Comparison of ENCODE assay signal across 9 mouse cellular contexts in genomic region chr5:35948225-35948975, GRCm38 (mm10). TPM values are rescaled to one million over a fixed set of nuclear protein-coding genes. Genes with fewer than 3 reads are reported as not detected.
DNase-seq lines count a peak whose midpoint lies in the region; ATAC-seq and TF ChIP-seq lines count a peak whose summit lies in the region.
"Had no signal": no experiment of that assay in that cellular context is flagged by ENCODE, and none has a peak within 500 bp of the region (broad histone marks: within the 10 kb centered on the region; RNA-seq: fewer than 3 reads in every experiment).

No protein-coding gene starts in this region.

- no peaks in the 10 kb centered on the region for H3K9me3 ChIP-seq in midbrain, embryonic 16.5 days (replicated peaks; ENCODE audit: control insufficient read depth, low read length, poor library complexity, severe bottlenecking)
- H3K9me3 ChIP-seq in midbrain, embryonic 11.5 days (ENCODE audit: control insufficient read depth, low read length), result no peaks in the 10 kb centered on the region
- H3K9me3 ChIP-seq in embryonic facial prominence, embryonic 15.5 days (replicated peaks), result no peaks in the 10 kb centered on the region
- H3K9me3 ChIP-seq: hindbrain, embryonic 15.5 days; liver, embryonic 15.5 days had no signal

- no peak overlapping the region for H3K4me3 ChIP-seq in midbrain, embryonic 16.5 days (ENCODE audit: low read depth, low read length)
- H3K4me3 ChIP-seq in midbrain, embryonic 11.5 days (ENCODE audit: low read depth, low read length), result no peak overlapping the region
- no peak overlapping the region for H3K4me3 ChIP-seq in embryonic facial prominence, embryonic 15.5 days (replicated peaks)
- H3K4me3 ChIP-seq in kidney, adult 2 months (ENCODE audit: insufficient read depth, low read depth, low read length), result no peak overlapping the region
- H3K4me3 ChIP-seq: hindbrain, embryonic 15.5 days; liver, embryonic 15.5 days had no signal

- DNase-seq in midbrain, embryonic 11.5 days (ENCODE audit: low spot score, missing footprints), result no peak
- DNase-seq in kidney, adult 2 months, result peak; percentile 60
- peak; percentile 27 for DNase-seq in testis, postnatal 14 days (ENCODE audit: low spot score)
- no peak for DNase-seq in yolk sac, embryonic 10.5 days (ENCODE audit: low spot score)
- no peak for DNase-seq in thymus, postnatal 36 days

- H3K9ac ChIP-seq in midbrain, embryonic 16.5 days (ENCODE audit: low read depth, low read length), result no peak overlapping the region
- no peak overlapping the region for H3K9ac ChIP-seq in midbrain, embryonic 11.5 days (ENCODE audit: low read length)
- H3K9ac ChIP-seq in embryonic facial prominence, embryonic 15.5 days, result no peak overlapping the region
- H3K9ac ChIP-seq: hindbrain, embryonic 15.5 days; liver, embryonic 15.5 days had no signal

- TF ChIP-seq POLR2A in kidney, adult 2 months (IDR thresholded peaks at IDR 0.05; ENCODE audit: low read depth, low read length), result no peak

- ATAC-seq in midbrain, embryonic 16.5 days, result 0 out of 2 replicates have a peak, but pooled peaks have one; percentile 39
- no peak for ATAC-seq in midbrain, embryonic 11.5 days (ENCODE audit: low FRiP score)
- ATAC-seq in embryonic facial prominence, embryonic 15.5 days (ENCODE audit: insufficient number of reproducible peaks, low FRiP score, low TSS enrichment, low read depth), result 0 out of 2 replicates have a peak, but pooled peaks have one; percentile 46

- no peaks in the 10 kb centered on the region for H3K4me1 ChIP-seq in midbrain, embryonic 16.5 days (ENCODE audit: control insufficient read depth, insufficient read depth, low read length)
- no peaks in the 10 kb centered on the region for H3K4me1 ChIP-seq in midbrain, embryonic 11.5 days (ENCODE audit: control insufficient read depth, insufficient read depth, low read length)
- peaks cover 16% of the 10 kb centered on the region for H3K4me1 ChIP-seq in embryonic facial prominence, embryonic 15.5 days
- 0 out of 2 replicates have a peak, but pooled peaks cover 2% of the 10 kb centered on the region for H3K4me1 ChIP-seq in kidney, adult 2 months (ENCODE audit: control insufficient read depth, insufficient read depth, low read length)
- H3K4me1 ChIP-seq: liver, embryonic 15.5 days had no signal

- no peaks in the 10 kb centered on the region for H3K27me3 ChIP-seq in midbrain, embryonic 16.5 days (ENCODE audit: control insufficient read depth, insufficient read depth, low read depth, low read length)
- no peaks in the 10 kb centered on the region for H3K27me3 ChIP-seq in midbrain, embryonic 11.5 days (ENCODE audit: control insufficient read depth, insufficient read depth, low read length)
- H3K27me3 ChIP-seq in embryonic facial prominence, embryonic 15.5 days, result no peaks in the 10 kb centered on the region
- no peaks in the 10 kb centered on the region for H3K27me3 ChIP-seq in kidney, adult 2 months (replicated peaks; ENCODE audit: control insufficient read depth, insufficient read depth, low read length)
- H3K27me3 ChIP-seq: hindbrain, embryonic 15.5 days; liver, embryonic 15.5 days had no signal

- 75% methylated on average over 15 of the region's 15 CpGs for WGBS in midbrain, embryonic 16.5 days
- 79% methylated on average over 15 of the region's 15 CpGs for WGBS in midbrain, embryonic 11.5 days
- WGBS in embryonic facial prominence, embryonic 15.5 days, result 52% methylated on average over 15 of the region's 15 CpGs
- WGBS in kidney, adult 2 months, result 43% methylated on average over 15 of the region's 15 CpGs

- no peak overlapping the region for H3K27ac ChIP-seq in midbrain, embryonic 16.5 days (ENCODE audit: low read length)
- H3K27ac ChIP-seq in midbrain, embryonic 11.5 days (ENCODE audit: low read depth, low read length), result no peak overlapping the region
- H3K27ac ChIP-seq in embryonic facial prominence, embryonic 15.5 days (replicated peaks), result peak overlapping the region; percentile 58
- peak overlapping the region; percentile 65; the same call in 1 of the 2 replicates for H3K27ac ChIP-seq in kidney, adult 2 months (ENCODE audit: insufficient read depth, low read depth, low read length)
- H3K27ac ChIP-seq: hindbrain, embryonic 15.5 days; liver, embryonic 15.5 days had no signal

- H3K36me3 ChIP-seq in midbrain, embryonic 16.5 days (ENCODE audit: control insufficient read depth, insufficient read depth, low read length), result peaks cover 33% of the 10 kb centered on the region
- H3K36me3 ChIP-seq in midbrain, embryonic 11.5 days (ENCODE audit: control insufficient read depth, insufficient read depth, low read length), result peaks cover 5% of the 10 kb centered on the region
- H3K36me3 ChIP-seq in embryonic facial prominence, embryonic 15.5 days, result peaks cover 37% of the 10 kb centered on the region
- H3K36me3 ChIP-seq in kidney, adult 2 months (ENCODE audit: control insufficient read depth, insufficient read depth, low read length), result no peaks in the 10 kb centered on the region; the same call in 1 of the 2 replicates
- H3K36me3 ChIP-seq: liver, embryonic 15.5 days had no signal

- no peak for TF ChIP-seq CTCF in kidney, adult 2 months (conservative IDR thresholded peaks at IDR 0.05; ENCODE audit: insufficient read depth, insufficient read length, low read depth, low read length)

- no peak overlapping the region for H3K4me2 ChIP-seq in midbrain, embryonic 16.5 days (ENCODE audit: low read length)
- no peak overlapping the region for H3K4me2 ChIP-seq in midbrain, embryonic 11.5 days
- H3K4me2 ChIP-seq in embryonic facial prominence, embryonic 15.5 days (replicated peaks), result no peak overlapping the region
- H3K4me2 ChIP-seq: hindbrain, embryonic 15.5 days; liver, embryonic 15.5 days had no signal

RNA-seq across cellular contexts. Expression of gene Afap1, which starts 55.3 kb away (rescaled TPM):
- 61.2 and 65.6 TPM in 2 replicates for polyA plus RNA-seq in midbrain, embryonic 16.5 days (2015; fragmentation: Nextera tagmentation; extraction: Ambion mirVana)
- 36.1 and 37.5 TPM in 2 replicates for polyA plus RNA-seq in midbrain, embryonic 11.5 days (2014; fragmentation: Nextera tagmentation; extraction: Ambion mirVana)
- polyA plus RNA-seq in embryonic facial prominence, embryonic 15.5 days (2015; fragmentation: Nextera tagmentation; extraction: Ambion mirVana), result 24.6 and 25.6 TPM in 2 replicates
- 17.2 and 19.7 TPM in 2 replicates for polyA plus RNA-seq in kidney, adult 2 months (2012; rRNA removed)

Comparison
In these comparisons a context has a peak if more than half of its experiments do, and no peak if none do; other contexts are left out.
1. H3K27ac ChIP-seq: peak in embryonic facial prominence, embryonic 15.5 days (single experiment) and kidney, adult 2 months (single experiment); none in midbrain, embryonic 16.5 days (single experiment) and midbrain, embryonic 11.5 days (single experiment).
2. DNase-seq: peak in kidney, adult 2 months (single experiment) and testis, postnatal 14 days (single experiment); none in midbrain, embryonic 11.5 days (single experiment), yolk sac, embryonic 10.5 days (single experiment) and thymus, postnatal 36 days (0 of 2).